Mouse (Mus musculus) testis, adult 2 months (tissue): ENCODE measurements around the gene Rpl38. TPM values are rescaled to one million over a fixed set of nuclear protein-coding genes. Genes with fewer than 3 reads are reported as not detected.
A peak's percentile ranks its signal among the peaks of the same experiment; 100 is the strongest.
"Not testable (repeated sequence)": the region's sequence is repeated elsewhere in the genome, so short reads cannot be mapped to it uniquely, and the experiment has no call there.

Source experiments
- H3K27ac ChIP-seq: fragments of 200-500 bp; 2 replicates; pipeline ENCODE4 v1.5.1; 2012; ENCODE audit warnings: low read depth, low read length; ENCODE audit not compliant: control insufficient read depth, insufficient read depth
- H3K27me3 ChIP-seq: fragments of 200-500 bp; 2 replicates; pipeline ENCODE4 v1.6.1; 2012; ENCODE audit warnings: mild to moderate bottlenecking, low read length, moderate library complexity; ENCODE audit not compliant: control insufficient read depth, insufficient read depth
- H3K36me3 ChIP-seq: fragments of 200-500 bp; 2 replicates; pipeline ENCODE4 v1.6.1; 2012; ENCODE audit warnings: mild to moderate bottlenecking, low read length; ENCODE audit not compliant: control insufficient read depth, insufficient read depth
- H3K4me1 ChIP-seq: fragments of 200-500 bp; 2 replicates; pipeline ENCODE4 v1.6.1; 2012; ENCODE audit warnings: low read length; ENCODE audit not compliant: control insufficient read depth, insufficient read depth
- H3K4me3 ChIP-seq: fragments of 200-500 bp; 2 replicates; pipeline ENCODE4 v1.5.1; 2012; ENCODE audit warnings: low read depth, mild to moderate bottlenecking, low read length, moderate library complexity, mixed read lengths; ENCODE audit not compliant: control insufficient read depth
- CTCF ChIP-seq: fragments of 200-500 bp; IDR thresholded peaks from 2 replicates; pipeline ENCODE4 v1.5.1; 2012; ENCODE audit warnings: low read depth, mild to moderate bottlenecking, inconsistent platforms, low read length, moderate library complexity; ENCODE audit not compliant: control insufficient read depth, insufficient read depth, insufficient replicate concordance
- POLR2A ChIP-seq: fragments of 200-500 bp; IDR thresholded peaks from 2 replicates; pipeline ENCODE4 v1.6.1; 2012; ENCODE audit warnings: low read depth, mild to moderate bottlenecking, inconsistent platforms, low read length, moderate library complexity; ENCODE audit not compliant: control insufficient read depth
- polyA plus RNA-seq: library from polyadenylated mRNA; depleted of rRNA; stranded (reverse); fragments of >200 nt; gene quantifications from 2 replicates; pipeline ENCODE4 v1.2.3, GENCODE M21; 2012

The Rpl38 gene
- polyA plus RNA-seq, 1 experiment: 600 TPM

- H3K4me1 ChIP-seq: peaks cover 15% of the 10 kb centered on the region
- no peaks in the 10 kb centered on the region for H3K36me3 ChIP-seq
- no peak overlapping the region for H3K4me3 ChIP-seq
- TF ChIP-seq POLR2A: no peak
- TF ChIP-seq CTCF: no peak
- no peak overlapping the region for H3K27ac ChIP-seq
- H3K27me3 ChIP-seq: no peaks in the 10 kb centered on the region
These were observed 940 bp upstream of the Rpl38 start for GRCm38 (mm10) chr11:114667236-114667931.

- peaks cover 15% of the 10 kb centered on the region for H3K4me1 ChIP-seq
- not testable (repeated sequence) for H3K27me3 ChIP-seq, H3K27ac ChIP-seq, H3K4me3 ChIP-seq, H3K36me3 ChIP-seq
These were observed 415 bp upstream of the Rpl38 start for GRCm38 (mm10) chr11:114667932-114668285.

- peak overlapping the region; percentile 71 for H3K27ac ChIP-seq
- peak overlapping the region; percentile 96 for H3K4me3 ChIP-seq
- peak; percentile 40; the same call in 1 of the 2 replicates for TF ChIP-seq CTCF
- TF ChIP-seq POLR2A: no peak
- H3K36me3 ChIP-seq: peaks cover 2% of the 10 kb centered on the region; the same call in 1 of the 2 replicates
- peaks cover 15% of the 10 kb centered on the region for H3K4me1 ChIP-seq
- H3K27me3 ChIP-seq: no peaks in the 10 kb centered on the region
These were observed 658 bp downstream of the Rpl38 start for GRCm38 (mm10) chr11:114668741-114669623.

- TF ChIP-seq POLR2A: no peak
- no peak for TF ChIP-seq CTCF
- peak overlapping the region; percentile 71; the same call in 1 of the 2 replicates for H3K27ac ChIP-seq
- peaks cover 2% of the 10 kb centered on the region; the same call in 1 of the 2 replicates for H3K36me3 ChIP-seq
- peaks cover 15% of the 10 kb centered on the region for H3K4me1 ChIP-seq
- peak overlapping the region; percentile 96 for H3K4me3 ChIP-seq
- H3K27me3 ChIP-seq: no peaks in the 10 kb centered on the region
These were observed 1.4 kb downstream of the Rpl38 start for GRCm38 (mm10) chr11:114669651-114670168.

- H3K4me1 ChIP-seq: peaks cover 19% of the 10 kb centered on the region
These were observed 2.8 kb downstream of the Rpl38 start for GRCm38 (mm10) chr11:114671147-114671546.

GRCm38 (mm10) chr11:114672794-114673718 lies 4.7 kb downstream of the Rpl38 start:
- no peak overlapping the region for H3K4me3 ChIP-seq
- no peak overlapping the region for H3K27ac ChIP-seq
- peaks cover 18% of the 10 kb centered on the region for H3K4me1 ChIP-seq
- no peaks in the 10 kb centered on the region for H3K27me3 ChIP-seq
- peaks cover 2% of the 10 kb centered on the region; the same call in 1 of the 2 replicates for H3K36me3 ChIP-seq
- no peak for TF ChIP-seq POLR2A
- TF ChIP-seq CTCF: peak; percentile 42; the same call in 1 of the 2 replicates

More at GRCm38 (mm10) chr11:114671147-114671546, 2.8 kb downstream of the Rpl38 start:
- no peaks in the 10 kb centered on the region for H3K27me3 ChIP-seq
- no peak overlapping the region for H3K4me3 ChIP-seq
- no peak overlapping the region for H3K27ac ChIP-seq
- TF ChIP-seq CTCF: no peak
- no peak for TF ChIP-seq POLR2A
- H3K36me3 ChIP-seq: peaks cover 2% of the 10 kb centered on the region; the same call in 1 of the 2 replicates
